Mouse (Mus musculus): ENCODE measurements at regions not wholly inside any gene's neighbourhood (a gene's known extent, or its start where the extent isn't known, plus 50 kb on each side); places are given as distances from the start of the nearest gene placed in this dataset.

DNA sequence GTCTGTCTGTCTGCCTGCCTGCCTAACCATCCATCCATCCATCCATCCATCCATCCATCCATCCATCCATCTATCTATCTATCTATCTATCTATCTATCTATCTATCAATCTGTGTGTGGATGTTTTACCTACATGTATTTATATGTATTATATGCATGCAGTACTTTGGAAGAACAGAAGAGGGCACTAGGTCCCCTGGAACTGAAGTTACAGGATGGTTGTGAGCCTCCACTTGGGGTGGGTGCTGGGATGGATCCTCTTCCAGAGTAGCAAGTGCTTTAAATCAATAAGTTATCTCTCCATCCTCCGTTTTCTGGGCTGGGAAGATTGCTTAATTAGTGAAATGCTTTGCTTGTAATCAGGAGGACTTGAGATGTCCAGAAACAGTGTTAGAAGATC lies 54.6 kb upstream of the Medag start:
- DNase-seq (no peak), ATAC-seq (ENCODE audit: low read depth) (no peak)
- Histone ChIP-seq H3K4me2 (no peak overlapping the region), H3K4me1 (replicated peaks) (peaks cover 33% of the 10 kb centered on the region), H3K4me3 (replicated peaks) (no peak overlapping the region), H3K9me3 (replicated peaks) (peaks cover 11% of the 10 kb centered on the region), H3K27me3 (no peaks in the 10 kb centered on the region), H3K9ac (no peak overlapping the region), H3K36me3 (no peaks in the 10 kb centered on the region), H3K27ac (no peak overlapping the region)
- WGBS (ENCODE audit: insufficient replicate concordance), result 68% methylated on average over 1 of the region's 1 CpGs

Measured in liver, embryonic 13.5 days (tissue).